In genomic region chr14:60850101-60850500, GRCm38 (mm10) we compare ENCODE assay signal across 17 mouse cellular contexts.
A peak's percentile ranks its signal among the peaks of the same experiment; 100 is the strongest.
DNase-seq lines count a peak whose midpoint lies in the region; ATAC-seq and TF ChIP-seq lines count a peak whose summit lies in the region.
"Had no signal": no experiment of that assay in that cellular context is flagged by ENCODE, and none has a peak within 500 bp of the region (broad histone marks: within the 10 kb centered on the region; RNA-seq: fewer than 3 reads in every experiment).

No protein-coding gene starts in this region.

- H3K4me3 ChIP-seq in liver, adult 2 months (ENCODE audit: insufficient read depth, low read depth, low read length): no peak overlapping the region
- H3K4me3 ChIP-seq in liver, embryonic 11.5 days (ENCODE audit: low read depth, low read length): no peak overlapping the region
- H3K4me3 ChIP-seq: heart, embryonic 15.5 days; liver, embryonic 13.5 days; megakaryocyte, embryonic 14.5 days had no signal

- H3K27ac ChIP-seq in liver, adult 2 months (replicated peaks; ENCODE audit: insufficient read depth, low read depth, low read length): peak overlapping the region; percentile 16; the same call in 1 of the 2 replicates
- no peak overlapping the region for H3K27ac ChIP-seq in liver, embryonic 11.5 days (ENCODE audit: low read depth, low read length)
- H3K27ac ChIP-seq: heart, embryonic 15.5 days; liver, embryonic 13.5 days; stomach, postnatal 0 days had no signal

- no peaks in the 10 kb centered on the region for H3K9me3 ChIP-seq in liver, embryonic 11.5 days (ENCODE audit: control insufficient read depth, low read length)
- H3K9me3 ChIP-seq: heart, embryonic 15.5 days; liver, embryonic 13.5 days had no signal

- H3K36me3 ChIP-seq in liver, adult 2 months (ENCODE audit: control insufficient read depth, insufficient read depth, low read length): 0 out of 2 replicates have a peak, but pooled peaks cover 2% of the 10 kb centered on the region
- H3K36me3 ChIP-seq in liver, embryonic 11.5 days (ENCODE audit: control insufficient read depth, insufficient read depth, low read length): peaks cover 12% of the 10 kb centered on the region; the same call in 1 of the 2 replicates

- no peak overlapping the region for H3K9ac ChIP-seq in liver, adult 2 months (ENCODE audit: low read depth, low read length)
- no peak overlapping the region for H3K9ac ChIP-seq in liver, embryonic 11.5 days (ENCODE audit: low read depth, low read length)
- H3K9ac ChIP-seq: heart, embryonic 15.5 days; liver, embryonic 13.5 days had no signal

- peaks cover 12% of the 10 kb centered on the region; the same call in 1 of the 2 replicates for H3K4me1 ChIP-seq in liver, adult 2 months (ENCODE audit: control insufficient read depth, insufficient read depth, low read length)
- H3K4me1 ChIP-seq in liver, embryonic 11.5 days (replicated peaks; ENCODE audit: control insufficient read depth, insufficient read depth, low read length): peaks cover 4% of the 10 kb centered on the region; the same call in 1 of the 2 replicates
- H3K4me1 ChIP-seq: heart, embryonic 15.5 days; liver, embryonic 13.5 days; megakaryocyte, embryonic 14.5 days had no signal

- DNase-seq in adrenal gland, postnatal 10 days: peak; percentile 6
- no peak for DNase-seq in adrenal gland, adult 8-10 months
- no peak for DNase-seq in liver, adult 2 months (ENCODE audit: extremely low read depth, low read depth, low spot score)
- DNase-seq in liver, embryonic 11.5 days (ENCODE audit: low spot score): no peak
- peak; percentile 18 to 54 for DNase-seq in lung, adult 18-20 months
- no peak for DNase-seq in spleen, postnatal 36 days (ENCODE audit: low spot score in 2 of 2)
- no peak for DNase-seq in right cerebral cortex, postnatal 10 days (ENCODE audit: low spot score in 2 of 2)
- DNase-seq: cerebellum, postnatal 14 days; liver, embryonic 13.5 days; spleen, adult 18-20 months; thymus, postnatal 4 days had no signal

- no peak for ATAC-seq in liver, embryonic 11.5 days (replicated peaks; ENCODE audit: low FRiP score)
- ATAC-seq in megakaryocyte-erythroid progenitor cell, adult 5-6 weeks (replicated peaks; ENCODE audit: low FRiP score, low TSS enrichment, poor library complexity, severe bottlenecking): no peak
- ATAC-seq: hindbrain, embryonic 16.5 days; Patski had no signal

- no peak for TF ChIP-seq POLR2A in liver, adult 2 months (IDR thresholded peaks at IDR 0.05; ENCODE audit: extremely low read depth, insufficient read depth, low read length)

- no peak overlapping the region for H3K4me2 ChIP-seq in liver, embryonic 11.5 days
- H3K4me2 ChIP-seq: heart, embryonic 15.5 days; liver, embryonic 13.5 days had no signal

- no peaks in the 10 kb centered on the region for H3K79me2 ChIP-seq in liver, adult 2 months (ENCODE audit: control insufficient read depth, insufficient read depth, low read length)

- no peaks in the 10 kb centered on the region for H3K27me3 ChIP-seq in liver, adult 2 months (ENCODE audit: control insufficient read depth, insufficient read depth, low read length)
- H3K27me3 ChIP-seq in liver, embryonic 11.5 days (replicated peaks; ENCODE audit: control insufficient read depth, insufficient read depth, low read length): no peaks in the 10 kb centered on the region
- H3K27me3 ChIP-seq: heart, embryonic 15.5 days; liver, embryonic 13.5 days; megakaryocyte, embryonic 14.5 days; Patski had no signal

- WGBS in liver, adult 2 months: 77% methylated on average over 14 of the region's 14 CpGs
- WGBS in liver, embryonic 11.5 days: 88% methylated on average over 14 of the region's 14 CpGs

- TF ChIP-seq CTCF in liver, adult 2 months (IDR thresholded peaks at IDR 0.05; ENCODE audit: low read depth, low read length): no peak

Comparison
In these comparisons a context has a peak if more than half of its experiments do, and no peak if none do; other contexts are left out.
1. DNase-seq: peak in adrenal gland, postnatal 10 days (single experiment) and lung, adult 18-20 months (2 of 2); none in adrenal gland, adult 8-10 months (single experiment), liver, adult 2 months (single experiment), liver, embryonic 11.5 days (single experiment), spleen, postnatal 36 days (0 of 2) and right cerebral cortex, postnatal 10 days (0 of 2).